Mouse (Mus musculus) testis, adult 2 months (tissue): ENCODE results near the gene Pou3f1. TPM values are rescaled to one million over a fixed set of nuclear protein-coding genes. Genes with fewer than 3 reads are reported as not detected.

Experiments used
- H3K27ac ChIP-seq: fragments of 200-500 bp; 2 replicates; pipeline ENCODE4 v1.5.1; 2012; ENCODE audit warnings: low read depth, low read length; ENCODE audit not compliant: control insufficient read depth, insufficient read depth
- H3K27me3 ChIP-seq: fragments of 200-500 bp; 2 replicates; pipeline ENCODE4 v1.6.1; 2012; ENCODE audit warnings: mild to moderate bottlenecking, low read length, moderate library complexity; ENCODE audit not compliant: control insufficient read depth, insufficient read depth
- H3K36me3 ChIP-seq: fragments of 200-500 bp; 2 replicates; pipeline ENCODE4 v1.6.1; 2012; ENCODE audit warnings: mild to moderate bottlenecking, low read length; ENCODE audit not compliant: control insufficient read depth, insufficient read depth
- H3K4me1 ChIP-seq: fragments of 200-500 bp; 2 replicates; pipeline ENCODE4 v1.6.1; 2012; ENCODE audit warnings: low read length; ENCODE audit not compliant: control insufficient read depth, insufficient read depth
- H3K4me3 ChIP-seq: fragments of 200-500 bp; 2 replicates; pipeline ENCODE4 v1.5.1; 2012; ENCODE audit warnings: low read depth, mild to moderate bottlenecking, low read length, moderate library complexity, mixed read lengths; ENCODE audit not compliant: control insufficient read depth
- CTCF ChIP-seq: fragments of 200-500 bp; IDR thresholded peaks from 2 replicates; pipeline ENCODE4 v1.5.1; 2012; ENCODE audit warnings: low read depth, mild to moderate bottlenecking, inconsistent platforms, low read length, moderate library complexity; ENCODE audit not compliant: control insufficient read depth, insufficient read depth, insufficient replicate concordance
- POLR2A ChIP-seq: fragments of 200-500 bp; IDR thresholded peaks from 2 replicates; pipeline ENCODE4 v1.6.1; 2012; ENCODE audit warnings: low read depth, mild to moderate bottlenecking, inconsistent platforms, low read length, moderate library complexity; ENCODE audit not compliant: control insufficient read depth
- polyA plus RNA-seq: library from polyadenylated mRNA; depleted of rRNA; stranded (reverse); fragments of >200 nt; gene quantifications from 2 replicates; pipeline ENCODE4 v1.2.3, GENCODE M21; 2012

Gene Pou3f1
- polyA plus RNA-seq, 1 experiment: 0.22 TPM

DNA sequence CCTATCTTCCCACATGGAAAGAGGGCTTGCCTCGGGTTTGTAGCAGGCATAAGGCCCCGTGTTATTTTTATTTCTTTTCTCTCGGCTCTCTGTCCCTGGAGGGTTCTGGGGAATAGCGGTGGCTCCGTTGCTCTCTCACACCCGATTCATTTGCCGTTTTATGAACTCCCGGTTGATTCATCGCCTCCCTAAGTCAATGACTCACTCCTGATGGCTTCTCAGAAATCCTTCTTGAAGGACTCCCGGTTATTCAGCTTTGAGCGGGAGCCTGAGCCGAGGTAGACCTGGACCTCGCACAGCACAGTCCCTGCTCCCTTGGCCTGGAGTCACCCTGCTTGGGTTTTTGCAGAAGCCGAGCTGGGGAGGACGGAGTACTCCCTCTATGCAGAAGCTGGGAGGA, 8.0 kb downstream of the Pou3f1 start:
- no peaks in the 10 kb centered on the region for H3K36me3 ChIP-seq
- H3K27ac ChIP-seq: no peak overlapping the region
- H3K27me3 ChIP-seq: no peaks in the 10 kb centered on the region; the same call in none of the 2 replicates
- H3K4me1 ChIP-seq: peaks cover 4% of the 10 kb centered on the region
- TF ChIP-seq CTCF (no peak), POLR2A (no peak)
- H3K4me3 ChIP-seq: no peak overlapping the region

DNA sequence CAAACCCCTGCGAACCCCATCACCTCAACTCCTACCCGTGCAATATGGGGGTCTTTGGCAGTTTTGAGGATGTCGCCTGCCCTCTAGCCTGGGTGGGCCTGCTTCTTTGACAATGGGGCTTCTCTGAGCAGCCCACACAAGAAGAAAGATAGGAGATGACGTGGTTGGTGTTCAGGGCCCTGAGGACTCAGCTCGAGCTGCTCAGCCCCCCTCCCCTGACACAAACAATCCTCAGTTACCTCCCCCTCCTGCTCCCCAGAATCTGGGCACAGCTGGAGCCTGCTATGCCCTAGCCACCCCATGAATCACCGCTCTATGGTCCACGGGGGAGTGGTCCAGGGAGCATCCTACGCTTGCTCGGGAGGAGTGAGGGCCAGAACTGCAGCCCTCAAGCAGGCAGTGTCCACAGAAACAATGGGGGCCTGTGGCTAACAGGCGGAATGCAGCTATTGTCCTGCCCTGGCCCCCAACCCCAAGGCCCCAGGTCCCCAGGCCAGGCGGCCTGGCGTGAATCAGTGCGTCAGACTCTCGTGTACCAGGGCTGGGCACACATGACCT, 10.9 kb downstream of the Pou3f1 start:
- no peaks in the 10 kb centered on the region for H3K27me3 ChIP-seq
- peak overlapping the region; percentile 57 for H3K4me3 ChIP-seq
- peaks cover 9% of the 10 kb centered on the region for H3K4me1 ChIP-seq
- TF ChIP-seq CTCF: no peak
- TF ChIP-seq POLR2A: no peak
- no peaks in the 10 kb centered on the region for H3K36me3 ChIP-seq
- H3K27ac ChIP-seq: no peak overlapping the region

DNA sequence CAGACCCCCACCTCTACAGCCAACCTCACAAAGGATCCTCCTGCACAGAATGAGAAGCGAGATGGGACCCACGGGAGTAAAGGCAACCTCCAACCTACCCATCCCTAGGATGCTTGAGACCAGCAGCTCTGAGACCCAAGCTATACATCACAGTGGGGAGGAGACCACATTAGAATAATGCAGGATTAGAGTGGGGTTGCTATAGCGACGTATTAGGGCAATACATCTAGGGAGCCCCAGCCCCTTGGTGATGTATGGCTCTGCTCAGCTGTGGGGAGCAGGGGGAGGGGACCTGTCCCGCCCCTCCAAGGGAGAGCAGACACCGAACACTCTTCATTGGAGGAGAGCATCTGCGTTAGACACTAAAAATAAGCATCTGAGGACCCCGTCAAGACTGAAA, 11.5 kb downstream of the Pou3f1 start:
- TF ChIP-seq CTCF (no peak), POLR2A (no peak)
- Histone ChIP-seq H3K36me3 (no peaks in the 10 kb centered on the region), H3K27ac (no peak overlapping the region), H3K4me1 (peaks cover 14% of the 10 kb centered on the region), H3K4me3 (peak overlapping the region; percentile 57), H3K27me3 (no peaks in the 10 kb centered on the region)

DNA sequence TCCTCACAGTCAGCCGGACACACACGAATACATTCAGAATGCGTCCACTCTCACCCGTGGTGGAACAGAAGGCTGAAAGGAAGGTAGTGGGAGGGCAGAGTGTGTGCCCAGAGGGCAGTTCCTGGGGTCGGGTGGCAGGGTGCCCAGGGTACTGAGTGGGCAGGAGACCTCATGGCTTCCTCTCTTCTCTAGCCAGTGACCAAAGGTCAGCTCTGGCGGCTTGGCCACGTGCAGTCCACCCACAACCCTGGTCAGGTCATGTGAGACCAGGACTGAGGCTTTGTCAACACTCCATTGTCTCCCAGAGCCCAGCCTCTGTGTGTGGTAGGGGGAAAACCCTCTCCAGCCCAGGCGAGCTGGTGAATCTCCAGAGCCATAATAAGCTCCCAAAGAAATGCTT, 13.6 kb downstream of the Pou3f1 start:
- Histone ChIP-seq H3K27ac (no peak overlapping the region), H3K4me3 (no peak overlapping the region), H3K4me1 (peaks cover 16% of the 10 kb centered on the region), H3K36me3 (no peaks in the 10 kb centered on the region), H3K27me3 (no peaks in the 10 kb centered on the region)
- TF ChIP-seq CTCF: no peak
- no peak for TF ChIP-seq POLR2A

DNA sequence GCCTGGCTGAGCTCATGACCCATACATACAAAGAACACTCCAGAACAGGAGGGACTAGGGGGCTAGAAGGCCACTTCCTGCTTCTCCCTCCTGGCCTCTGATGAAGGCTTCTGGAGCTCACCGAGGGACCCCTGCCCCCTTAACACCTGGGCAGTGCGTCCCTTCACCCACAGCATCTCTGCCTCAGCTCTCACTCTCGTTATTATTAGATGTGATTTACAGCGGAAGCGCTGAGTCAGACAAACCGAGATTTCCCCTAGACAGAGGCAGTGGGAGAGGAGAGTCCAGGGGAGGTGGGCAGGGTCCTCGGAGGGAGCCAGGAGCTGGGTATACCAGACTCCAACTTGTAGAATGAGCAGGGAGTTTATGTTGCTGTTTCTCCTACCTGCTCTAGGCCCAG, 15.0 kb downstream of the Pou3f1 start:
- H3K4me1 ChIP-seq: peaks cover 16% of the 10 kb centered on the region
- no peaks in the 10 kb centered on the region for H3K36me3 ChIP-seq
- H3K27ac ChIP-seq: no peak overlapping the region
- H3K27me3 ChIP-seq: no peaks in the 10 kb centered on the region
- H3K4me3 ChIP-seq: no peak overlapping the region
- TF ChIP-seq POLR2A: no peak
- TF ChIP-seq CTCF: no peak

GRCm38 (mm10) chr4:124672347-124673320, 16.0 kb downstream of the Pou3f1 start:
- peak overlapping the region; percentile 62 for H3K4me3 ChIP-seq
- peaks cover 16% of the 10 kb centered on the region for H3K4me1 ChIP-seq
- H3K36me3 ChIP-seq: no peaks in the 10 kb centered on the region
- no peak overlapping the region for H3K27ac ChIP-seq
- H3K27me3 ChIP-seq: no peaks in the 10 kb centered on the region
- TF ChIP-seq CTCF: no peak
- TF ChIP-seq POLR2A: no peak

DNA sequence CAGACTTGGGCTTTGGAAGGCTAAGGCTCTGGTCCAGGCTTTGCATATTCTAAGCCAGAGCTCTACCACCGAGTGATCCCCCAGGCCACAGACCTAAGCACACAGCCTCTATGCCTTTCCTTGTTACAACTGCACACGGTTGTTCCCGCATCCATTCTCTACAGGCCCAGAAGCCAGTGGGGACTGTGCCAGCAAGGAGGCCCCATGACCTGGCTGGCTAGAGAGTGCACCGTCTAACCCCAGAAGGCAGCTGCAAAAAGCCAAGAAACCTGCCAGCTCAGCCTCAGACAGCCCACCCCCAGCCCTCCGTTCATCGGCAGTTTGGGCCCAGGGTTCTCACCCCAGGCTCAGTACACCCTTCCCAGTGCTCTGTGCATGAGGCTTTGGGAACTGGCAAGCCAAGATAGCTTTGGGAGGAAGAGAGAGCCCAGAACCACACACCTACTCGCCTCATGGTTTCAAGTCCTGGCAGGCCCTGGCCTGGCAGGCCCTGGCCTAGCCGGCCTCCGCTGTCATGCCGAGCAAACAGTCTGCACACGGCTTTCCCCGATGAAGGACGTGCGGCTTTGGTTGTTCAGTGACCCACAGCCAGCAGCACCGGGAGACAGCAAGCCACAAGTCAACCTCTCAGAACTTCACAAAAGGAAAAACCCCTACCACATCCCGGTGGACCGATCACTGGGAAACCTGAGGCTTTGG, 17.9 kb downstream of the Pou3f1 start:
- Histone ChIP-seq H3K27me3 (no peaks in the 10 kb centered on the region), H3K4me1 (peaks cover 16% of the 10 kb centered on the region)

More for the DNA sequence above, 17.9 kb downstream of the Pou3f1 start:
- no peak for TF ChIP-seq POLR2A
- TF ChIP-seq CTCF: no peak
- Histone ChIP-seq H3K27ac (no peak overlapping the region), H3K4me3 (no peak overlapping the region), H3K36me3 (no peaks in the 10 kb centered on the region)
